In the genomic region with DNA sequence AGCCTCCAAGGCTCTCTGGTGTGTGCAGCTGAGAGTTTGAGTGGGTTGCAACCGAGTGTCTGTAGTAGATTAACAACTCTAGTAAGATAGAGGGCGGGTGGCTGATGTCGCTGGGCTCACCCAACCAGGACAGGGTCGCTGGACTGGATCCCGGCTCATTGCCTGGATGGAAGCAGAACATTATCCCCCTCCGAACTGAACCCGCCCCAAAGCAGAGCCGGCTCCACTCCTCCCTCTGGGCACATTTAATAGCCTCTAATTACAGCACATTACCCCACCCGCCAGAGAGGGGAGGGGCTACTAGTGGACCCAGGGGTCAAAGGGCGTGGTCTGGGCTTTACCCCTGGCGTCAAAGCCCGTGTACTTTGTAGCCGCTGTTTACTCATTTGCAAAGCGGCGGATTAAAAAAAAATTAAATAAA, we compare ENCODE assay signal across 7 mouse cellular contexts. TPM values are rescaled to one million over a fixed set of nuclear protein-coding genes. Genes with fewer than 3 reads are reported as not detected.
A peak's percentile ranks its signal among the peaks of the same experiment; 100 is the strongest.
DNase-seq lines count a peak whose midpoint lies in the region; ATAC-seq and TF ChIP-seq lines count a peak whose summit lies in the region.

No protein-coding gene starts in this region.

- no peak for DNase-seq in Patski (ENCODE audit: low read depth, low spot score)
- DNase-seq in forebrain, embryonic 11.5 days (ENCODE audit: low spot score), result no peak
- DNase-seq in ovary, postnatal 14 days (ENCODE audit: low spot score), result no peak

- peaks cover 81% of the 10 kb centered on the region for H3K4me1 ChIP-seq in E14TG2a.4 (replicated peaks; ENCODE audit: low read depth, low read length)
- peaks cover 22% of the 10 kb centered on the region for H3K4me1 ChIP-seq in forebrain, embryonic 11.5 days (replicated peaks; ENCODE audit: control insufficient read depth, insufficient read depth, low read length)
- H3K4me1 ChIP-seq in hindbrain, embryonic 12.5 days, result peaks cover 33% of the 10 kb centered on the region
- H3K4me1 ChIP-seq in limb, embryonic 15.5 days, result peaks cover 36% of the 10 kb centered on the region
- H3K4me1 ChIP-seq in midbrain, embryonic 16.5 days (ENCODE audit: control insufficient read depth, insufficient read depth, low read length), result peaks cover 29% of the 10 kb centered on the region

- peak; percentile 19 for ATAC-seq in Patski
- ATAC-seq in forebrain, embryonic 11.5 days (replicated peaks; ENCODE audit: low FRiP score), result no peak
- ATAC-seq in hindbrain, embryonic 12.5 days (ENCODE audit: low FRiP score), result no peak
- ATAC-seq in limb, embryonic 15.5 days (ENCODE audit: insufficient number of reproducible peaks, low FRiP score, low TSS enrichment, low read depth), result no peak
- no peak for ATAC-seq in midbrain, embryonic 16.5 days

- H3K36me3 ChIP-seq in E14TG2a.4 (ENCODE audit: insufficient read depth, low read length), result peaks cover 25% of the 10 kb centered on the region
- H3K36me3 ChIP-seq in forebrain, embryonic 11.5 days (ENCODE audit: control insufficient read depth, insufficient read depth, low read length), result no peaks in the 10 kb centered on the region
- H3K36me3 ChIP-seq in hindbrain, embryonic 12.5 days, result no peaks in the 10 kb centered on the region
- H3K36me3 ChIP-seq in limb, embryonic 15.5 days, result no peaks in the 10 kb centered on the region
- no peaks in the 10 kb centered on the region for H3K36me3 ChIP-seq in midbrain, embryonic 16.5 days (ENCODE audit: control insufficient read depth, insufficient read depth, low read length)

- in situ Hi-C loops in Patski (cut with MboI; ENCODE audit: low pct_unique_long_range_greater_than_20kb), result loop anchor here (10.0 kb wide), 2 partner anchors 325 to 785 kb away; partner anchors contain the start of gene Ier2

- CTCF ChIA-PET in Patski (lab: Charles Lee), result interaction anchor here (0.8 to 8.7 kb wide), 11 partner anchors 9 to 94 kb away, joined by 3 to 351 read pairs (median 3); partner anchors contain the start of genes Dnase2a, Gm49661, Junb and Man2b1

- no peaks in the 10 kb centered on the region for H3K9me3 ChIP-seq in E14TG2a.4 (ENCODE audit: low read length)
- H3K9me3 ChIP-seq in forebrain, embryonic 11.5 days (ENCODE audit: control insufficient read depth, low read length), result no peaks in the 10 kb centered on the region
- H3K9me3 ChIP-seq in hindbrain, embryonic 12.5 days (replicated peaks), result no peaks in the 10 kb centered on the region
- H3K9me3 ChIP-seq in limb, embryonic 15.5 days, result no peaks in the 10 kb centered on the region
- no peaks in the 10 kb centered on the region for H3K9me3 ChIP-seq in midbrain, embryonic 16.5 days (replicated peaks; ENCODE audit: control insufficient read depth, low read length, poor library complexity, severe bottlenecking)

- no peaks in the 10 kb centered on the region for H3K27me3 ChIP-seq in E14TG2a.4 (ENCODE audit: insufficient read depth, low read length)
- no peaks in the 10 kb centered on the region for H3K27me3 ChIP-seq in Patski
- peaks cover 7% of the 10 kb centered on the region; the same call in 1 of the 2 replicates for H3K27me3 ChIP-seq in forebrain, embryonic 11.5 days (ENCODE audit: control insufficient read depth, insufficient read depth, low read length)
- H3K27me3 ChIP-seq in hindbrain, embryonic 12.5 days, result peaks cover 46% of the 10 kb centered on the region
- peaks cover 5% of the 10 kb centered on the region; the same call in 1 of the 2 replicates for H3K27me3 ChIP-seq in limb, embryonic 15.5 days
- H3K27me3 ChIP-seq in midbrain, embryonic 16.5 days (ENCODE audit: control insufficient read depth, insufficient read depth, low read depth, low read length), result peaks cover 6% of the 10 kb centered on the region; the same call in 1 of the 2 replicates

- H3K4me2 ChIP-seq in forebrain, embryonic 11.5 days (ENCODE audit: low read depth, low read length, severe bottlenecking), result peak overlapping the region; percentile 33; the same call in 1 of the 2 replicates
- peak overlapping the region; percentile 91 for H3K4me2 ChIP-seq in hindbrain, embryonic 12.5 days (replicated peaks)
- H3K4me2 ChIP-seq in limb, embryonic 15.5 days, result peak overlapping the region; percentile 91
- peak overlapping the region; percentile 91 for H3K4me2 ChIP-seq in midbrain, embryonic 16.5 days (ENCODE audit: low read length)

- POLR2A ChIA-PET in Patski (lab: Charles Lee), result interaction anchor here (0.6 to 10.0 kb wide), 6 partner anchors 12 to 48 kb away, joined by 3 to 225 read pairs (median 7); partner anchors contain the start of genes Junb, Prdx2, Rnaseh2a and Tnpo2

- no peak for TF ChIP-seq CTCF in E14TG2a.4 (conservative IDR thresholded peaks at IDR 0.05; ENCODE audit: low read length)
- TF ChIP-seq CTCF in Patski (IDR thresholded peaks at IDR 0.05), result no peak

- no peak overlapping the region; the same call in 1 of the 2 replicates for H3K9ac ChIP-seq in forebrain, embryonic 11.5 days (ENCODE audit: low read length)
- no peak overlapping the region for H3K9ac ChIP-seq in hindbrain, embryonic 12.5 days
- H3K9ac ChIP-seq in limb, embryonic 15.5 days, result no peak overlapping the region
- H3K9ac ChIP-seq in midbrain, embryonic 16.5 days (ENCODE audit: low read depth, low read length), result peak overlapping the region; percentile 33; the same call in 1 of the 2 replicates

- H3K27ac ChIP-seq in forebrain, embryonic 11.5 days (ENCODE audit: low read depth, low read length), result no peak overlapping the region
- H3K27ac ChIP-seq in hindbrain, embryonic 12.5 days, result no peak overlapping the region
- 0 out of 2 replicates have a peak overlapping the region, but pooled peaks have one; percentile 33 for H3K27ac ChIP-seq in limb, embryonic 15.5 days
- no peak overlapping the region for H3K27ac ChIP-seq in midbrain, embryonic 16.5 days (ENCODE audit: low read length)

- 17% methylated on average over 15 of the region's 15 CpGs for WGBS in forebrain, embryonic 11.5 days
- WGBS in hindbrain, embryonic 12.5 days, result 14% methylated on average over 15 of the region's 15 CpGs
- WGBS in limb, embryonic 15.5 days, result 1% methylated on average over 15 of the region's 15 CpGs
- WGBS in midbrain, embryonic 16.5 days, result 15% methylated on average over 15 of the region's 15 CpGs

- peak overlapping the region; percentile 91 for H3K4me3 ChIP-seq in E14TG2a.4 (replicated peaks; ENCODE audit: low read length)
- no peak overlapping the region for H3K4me3 ChIP-seq in forebrain, embryonic 11.5 days (ENCODE audit: low read depth, low read length)
- H3K4me3 ChIP-seq in hindbrain, embryonic 12.5 days, result no peak overlapping the region
- peak overlapping the region; percentile 7; the same call in 1 of the 2 replicates for H3K4me3 ChIP-seq in limb, embryonic 15.5 days
- peak overlapping the region; percentile 73 for H3K4me3 ChIP-seq in midbrain, embryonic 16.5 days (ENCODE audit: low read depth, low read length)

RNA-seq across cellular contexts. Expression of gene Hook2, which starts 1.1 kb away (rescaled TPM):
- 33.0 TPM for polyA plus RNA-seq in Patski (2021)
- 14.8 and 15.5 TPM in 2 replicates for polyA plus RNA-seq in forebrain, embryonic 11.5 days (2014; fragmentation: Nextera tagmentation; extraction: Ambion mirVana)
- 16.3 and 18.7 TPM in 2 replicates for polyA plus RNA-seq in hindbrain, embryonic 12.5 days (2016; fragmentation: Nextera tagmentation; extraction: Ambion mirVana)
- polyA plus RNA-seq in limb, embryonic 15.5 days (2015; fragmentation: Nextera tagmentation; extraction: Ambion mirVana), result 26.9 and 28.8 TPM in 2 replicates
- polyA plus RNA-seq in midbrain, embryonic 16.5 days (2015; fragmentation: Nextera tagmentation; extraction: Ambion mirVana), result 39.3 and 43.8 TPM in 2 replicates

RNA-seq across cellular contexts. Expression of gene Junb, which starts 10.8 kb away (rescaled TPM):
- polyA plus RNA-seq in Patski (2021), result 280 TPM
- polyA plus RNA-seq in forebrain, embryonic 11.5 days (2014; fragmentation: Nextera tagmentation; extraction: Ambion mirVana), result 5.2 and 5.8 TPM in 2 replicates
- 6.0 and 7.5 TPM in 2 replicates for polyA plus RNA-seq in hindbrain, embryonic 12.5 days (2016; fragmentation: Nextera tagmentation; extraction: Ambion mirVana)
- 30.4 and 42.5 TPM in 2 replicates for polyA plus RNA-seq in limb, embryonic 15.5 days (2015; fragmentation: Nextera tagmentation; extraction: Ambion mirVana)
- polyA plus RNA-seq in midbrain, embryonic 16.5 days (2015; fragmentation: Nextera tagmentation; extraction: Ambion mirVana), result 5.3 TPM in 2 replicates

RNA-seq across cellular contexts. Expression of gene Rnaseh2a, which starts 19.8 kb away (rescaled TPM):
- 91.5 TPM for polyA plus RNA-seq in Patski (2021)
- polyA plus RNA-seq in forebrain, embryonic 11.5 days (2014; fragmentation: Nextera tagmentation; extraction: Ambion mirVana), result 128 and 147 TPM in 2 replicates
- polyA plus RNA-seq in hindbrain, embryonic 12.5 days (2016; fragmentation: Nextera tagmentation; extraction: Ambion mirVana), result 77.4 and 77.9 TPM in 2 replicates
- 95.2 and 95.6 TPM in 2 replicates for polyA plus RNA-seq in limb, embryonic 15.5 days (2015; fragmentation: Nextera tagmentation; extraction: Ambion mirVana)
- 47.9 and 51.3 TPM in 2 replicates for polyA plus RNA-seq in midbrain, embryonic 16.5 days (2015; fragmentation: Nextera tagmentation; extraction: Ambion mirVana)

RNA-seq across cellular contexts. Expression of gene Prdx2, which starts 19.9 kb away (rescaled TPM):
- 668 TPM for polyA plus RNA-seq in Patski (2021)
- 1,226 and 1,312 TPM in 2 replicates for polyA plus RNA-seq in forebrain, embryonic 11.5 days (2014; fragmentation: Nextera tagmentation; extraction: Ambion mirVana)
- 1,088 and 1,187 TPM in 2 replicates for polyA plus RNA-seq in hindbrain, embryonic 12.5 days (2016; fragmentation: Nextera tagmentation; extraction: Ambion mirVana)
- 635 and 681 TPM in 2 replicates for polyA plus RNA-seq in limb, embryonic 15.5 days (2015; fragmentation: Nextera tagmentation; extraction: Ambion mirVana)
- polyA plus RNA-seq in midbrain, embryonic 16.5 days (2015; fragmentation: Nextera tagmentation; extraction: Ambion mirVana), result 1,134 and 1,161 TPM in 2 replicates

RNA-seq across cellular contexts. Expression of gene Gm49661, which starts 20.1 kb away (rescaled TPM):
- 6.4 TPM for polyA plus RNA-seq in Patski (2021)
- polyA plus RNA-seq in forebrain, embryonic 11.5 days (2014; fragmentation: Nextera tagmentation; extraction: Ambion mirVana), result not detected in 2 replicates
- polyA plus RNA-seq in hindbrain, embryonic 12.5 days (2016; fragmentation: Nextera tagmentation; extraction: Ambion mirVana), result not detected in 2 replicates
- polyA plus RNA-seq in limb, embryonic 15.5 days (2015; fragmentation: Nextera tagmentation; extraction: Ambion mirVana), result not detected in 2 replicates
- polyA plus RNA-seq in midbrain, embryonic 16.5 days (2015; fragmentation: Nextera tagmentation; extraction: Ambion mirVana), result not detected in 2 replicates

Comparison
In these comparisons a context has a peak if more than half of its experiments do, and no peak if none do; other contexts are left out.
1. H3K4me3 ChIP-seq: peak in E14TG2a.4 (single experiment), limb, embryonic 15.5 days (single experiment) and midbrain, embryonic 16.5 days (single experiment); none in forebrain, embryonic 11.5 days (single experiment) and hindbrain, embryonic 12.5 days (single experiment).
2. H3K4me2 ChIP-seq: peak in every context shown above with its lines; median percentile 91 in hindbrain, embryonic 12.5 days; 91 in limb, embryonic 15.5 days; 91 in midbrain, embryonic 16.5 days; 33 in forebrain, embryonic 11.5 days.